Mouse (Mus musculus) lung, embryonic 14.5 days (tissue): ENCODE measurements around the gene Cdk16. TPM values are rescaled to one million over a fixed set of nuclear protein-coding genes. Genes with fewer than 3 reads are reported as not detected.
A peak's percentile ranks its signal among the peaks of the same experiment; 100 is the strongest.
"Not testable (repeated sequence)": the region's sequence is repeated elsewhere in the genome, so short reads cannot be mapped to it uniquely, and the experiment has no call there.

Experiments used
- ATAC-seq: fragments of 200-750 bp; cut with Nextera tagmentation; 2 replicates; pipeline ENCODE4 v1.8.0; 2017; ENCODE audit warnings: mild to moderate bottlenecking, moderate TSS enrichment, moderate library complexity; ENCODE audit not compliant: insufficient read depth
- DNase-seq: peaks from one replicate; pipeline ENCODE4 v3.0.0-alpha.2; 2015
- H3K27ac ChIP-seq: fragments of 300-500 bp; sonication (generic); 2 replicates; pipeline ENCODE4 v1.5.1; 2014; ENCODE audit warnings: low read depth, mild to moderate bottlenecking, moderate library complexity
- H3K27me3 ChIP-seq: fragments of 300-500 bp; sonication (generic); 2 replicates; pipeline ENCODE4 v1.6.1; 2014; ENCODE audit warnings: low read length, control low read depth; ENCODE audit not compliant: insufficient read depth
- H3K36me3 ChIP-seq: fragments of 300-500 bp; sonication (generic); 2 replicates; pipeline ENCODE4 v1.6.1; 2014; ENCODE audit warnings: control low read depth; ENCODE audit not compliant: insufficient read depth
- H3K4me1 ChIP-seq: fragments of 300-500 bp; sonication (generic); 2 replicates; pipeline ENCODE4 v1.6.1; 2014; ENCODE audit warnings: antibody characterized with exemption, control low read depth; ENCODE audit not compliant: insufficient read depth
- H3K4me2 ChIP-seq: fragments of 300-500 bp; sonication (generic); 2 replicates; pipeline ENCODE4 v1.6.1; 2014; ENCODE audit warnings: mild to moderate bottlenecking
- H3K4me3 ChIP-seq: fragments of 300-500 bp; sonication (generic); 2 replicates; pipeline ENCODE4 v1.5.1; 2014; ENCODE audit warnings: low read depth, low read length
- H3K9ac ChIP-seq: fragments of 300-500 bp; sonication (generic); 2 replicates; pipeline ENCODE4 v1.6.1; 2014
- H3K9me3 ChIP-seq: fragments of 300-500 bp; sonication (generic); 2 replicates; pipeline ENCODE4 v1.6.1; 2016; ENCODE audit warnings: low read depth, low read length, control low read depth
- CTCF ChIP-seq: IDR thresholded peaks from 2 replicates; pipeline ENCODE4 v1.5.1; 2016; ENCODE audit warnings: antibody characterized with exemption, low read depth
- WGBS: fragments of 180-500 bp; shearing (Covaris S2); extraction: QIAGEN DNeasy Blood & Tissue Kit; methylation state at CpG from one replicate; pipeline ENCODE4 v1.1.7; 2014; 5-methylcytosine and 5-hydroxymethylcytosine counted together
- polyA plus RNA-seq: library from polyadenylated mRNA; unstranded; fragments of >200 nt; fragmentation: Nextera tagmentation; extraction: Ambion mirVana; gene quantifications from 2 replicates; pipeline ENCODE4 v1.2.1, GENCODE M21; 2014

Gene Cdk16
- polyA plus RNA-seq, 1 experiment from 2014 or later: 96.6 TPM

- TF ChIP-seq CTCF: no peak
- no peaks in the 10 kb centered on the region for H3K9me3 ChIP-seq
- peak within 1 kb of the TSS; percentile 68 for H3K9ac ChIP-seq
- no peaks in the 10 kb centered on the region for H3K4me1 ChIP-seq
- peak within 1 kb of the TSS; percentile 97 for H3K27ac ChIP-seq
- DNase-seq: peak; percentile 77
- H3K27me3 ChIP-seq: no peaks in the 10 kb centered on the region
- ATAC-seq: peak; percentile 68
- H3K4me3 ChIP-seq: peak within 1 kb of the TSS; percentile 51
- H3K36me3 ChIP-seq: peaks cover 7% of the 10 kb centered on the region; the same call in 1 of the 2 replicates
- WGBS: 10% methylated on average over 32 of the region's 32 CpGs
- peak within 1 kb of the TSS; percentile 54 for H3K4me2 ChIP-seq
Observed at GRCm38 (mm10) chrX:20703741-20704290, 16.1 kb downstream of the Cdk16 start, which contains the start of gene Usp11. Gene Usp11, plus strand, starts transcription at chrX:20703906.

- Histone ChIP-seq H3K4me2 (peak overlapping the region; percentile 54), H3K9me3 (no peaks in the 10 kb centered on the region), H3K9ac (peak overlapping the region; percentile 68), H3K27ac (peak overlapping the region; percentile 97), H3K27me3 (no peaks in the 10 kb centered on the region), H3K4me3 (peak overlapping the region; percentile 51), H3K4me1 (no peaks in the 10 kb centered on the region), H3K36me3 (0 out of 2 replicates have a peak, but pooled peaks cover 2% of the 10 kb centered on the region)
- 19% methylated on average over 32 of the region's 32 CpGs for WGBS
- ATAC-seq (peak; percentile 99), DNase-seq (peak; percentile 93)
- TF ChIP-seq CTCF: no peak
Observed at GRCm38 (mm10) chrX:20704295-20705082, 16.7 kb downstream of the Cdk16 start.

GRCm38 (mm10) chrX:20705083-20705402 is 17.3 kb downstream of the Cdk16 start:
- TF ChIP-seq CTCF: no peak
- H3K4me3 ChIP-seq: peak overlapping the region; percentile 51
- peak overlapping the region; percentile 54 for H3K4me2 ChIP-seq
- peak overlapping the region; percentile 68 for H3K9ac ChIP-seq
- H3K9me3 ChIP-seq: no peaks in the 10 kb centered on the region
- H3K36me3 ChIP-seq: 0 out of 2 replicates have a peak, but pooled peaks cover 2% of the 10 kb centered on the region
- H3K27ac ChIP-seq: no peak overlapping the region
- DNase-seq: no peak
- no peaks in the 10 kb centered on the region for H3K27me3 ChIP-seq
- no peaks in the 10 kb centered on the region for H3K4me1 ChIP-seq
- ATAC-seq: no peak
- 16% methylated on average over 3 of the region's 3 CpGs for WGBS

- Histone ChIP-seq H3K36me3 (no peaks in the 10 kb centered on the region), H3K9ac (no peak overlapping the region), H3K4me2 (no peak overlapping the region), H3K4me3 (no peak overlapping the region), H3K27me3 (no peaks in the 10 kb centered on the region), H3K9me3 (no peaks in the 10 kb centered on the region), H3K4me1 (no peaks in the 10 kb centered on the region), H3K27ac (no peak overlapping the region)
- no peak for DNase-seq
- 68% methylated on average over 5 of the region's 5 CpGs for WGBS
- ATAC-seq: no peak
- TF ChIP-seq CTCF: no peak
Observed at GRCm38 (mm10) chrX:20728681-20729080, 40.9 kb downstream of the Cdk16 start.

GRCm38 (mm10) chrX:20730048-20730447 is 42.3 kb downstream of the Cdk16 start:
- H3K9ac ChIP-seq, H3K4me3 ChIP-seq, ATAC-seq, H3K27me3 ChIP-seq, H3K36me3 ChIP-seq, H3K27ac ChIP-seq, H3K4me1 ChIP-seq, H3K9me3 ChIP-seq: not testable (repeated sequence)
- H3K4me2 ChIP-seq: peak overlapping the region; percentile 20; the same call in 1 of the 2 replicates
- 32% methylated on average over 10 of the region's 10 CpGs for WGBS
- peak; percentile 16 for DNase-seq

GRCm38 (mm10) chrX:20736479-20736878 is 48.7 kb downstream of the Cdk16 start:
- no peaks in the 10 kb centered on the region for H3K36me3 ChIP-seq
- DNase-seq (no peak), ATAC-seq (no peak)
- no peak overlapping the region for H3K4me3 ChIP-seq
- H3K9me3 ChIP-seq: no peaks in the 10 kb centered on the region
- no peak overlapping the region for H3K27ac ChIP-seq
- H3K4me2 ChIP-seq: no peak overlapping the region
- TF ChIP-seq CTCF: no peak
- no peaks in the 10 kb centered on the region for H3K4me1 ChIP-seq
- no peak overlapping the region for H3K9ac ChIP-seq
- WGBS: 73% methylated on average over 4 of the region's 4 CpGs
- no peaks in the 10 kb centered on the region for H3K27me3 ChIP-seq

- no peak overlapping the region for H3K27ac ChIP-seq
- no peak overlapping the region for H3K9ac ChIP-seq
- 58% methylated on average over 2 of the region's 2 CpGs for whole genome bisulfite sequencing
- no peaks in the 10 kb centered on the region for H3K27me3 ChIP-seq
- TF ChIP-seq CTCF: no peak
- no peak overlapping the region for H3K4me3 ChIP-seq
- no peaks in the 10 kb centered on the region for H3K36me3 ChIP-seq
- H3K4me2 ChIP-seq: no peak overlapping the region
- no peaks in the 10 kb centered on the region for H3K4me1 ChIP-seq
- no peak for DNase-seq
- no peaks in the 10 kb centered on the region for H3K9me3 ChIP-seq
- ATAC-seq: no peak
Observed at GRCm38 (mm10) chrX:20748829-20749228, 61.1 kb downstream of the Cdk16 start.

Other genes starting within 250 kb of the Cdk16 start
- 1.9 and 2.0 TPM in 2 replicates for gene Rgn, start 138.2 kb upstream of the Cdk16 start, polyA plus RNA-seq
- gene Rbm10, start 70.5 kb upstream of the Cdk16 start, polyA plus RNA-seq: 69.8 and 75.1 TPM in 2 replicates
- gene Ndufb11, start 70.3 kb upstream of the Cdk16 start, polyA plus RNA-seq: 243 and 245 TPM in 2 replicates
- 200 and 202 TPM in 2 replicates for gene Uba1, start 29.6 kb upstream of the Cdk16 start, polyA plus RNA-seq
- 38.2 and 39.9 TPM in 2 replicates for gene Usp11, start 16.0 kb downstream of the Cdk16 start, polyA plus RNA-seq
- gene Araf, start 109.9 kb downstream of the Cdk16 start, polyA plus RNA-seq: 86.4 and 90.0 TPM in 2 replicates
- gene Timp1, start 182.2 kb downstream of the Cdk16 start, polyA plus RNA-seq: 34.2 and 34.7 TPM in 2 replicates
- gene Syn1, start 233.1 kb downstream of the Cdk16 start, polyA plus RNA-seq: 0.11 and 0.42 TPM in 2 replicates
- 5.6 and 6.0 TPM in 2 replicates for gene Cfp, start 243.6 kb downstream of the Cdk16 start, polyA plus RNA-seq